Mouse (Mus musculus): ENCODE measurements around the gene Grin2b.
"Not testable (repeated sequence)": the region's sequence is repeated elsewhere in the genome, so short reads cannot be mapped to it uniquely, and the experiment has no call there.

The Grin2b gene

GRCm38 (mm10) chr6:135907137-135907536 lies 266.2 kb downstream of the Grin2b start:
- no peak for DNase-seq (ENCODE audit: low read depth, low spot score)

- no peak for DNase-seq (ENCODE audit: low read depth, low spot score)
Observed at GRCm38 (mm10) chr6:135904391-135904790, 268.9 kb downstream of the Grin2b start.

GRCm38 (mm10) chr6:135900410-135900809 lies 272.9 kb downstream of the Grin2b start:
- no peak for DNase-seq (ENCODE audit: low read depth, low spot score)

GRCm38 (mm10) chr6:135899225-135899624 lies 274.1 kb downstream of the Grin2b start:
- DNase-seq (ENCODE audit: low read depth, low spot score): no peak

- DNase-seq (ENCODE audit: low read depth, low spot score): no peak
Observed at GRCm38 (mm10) chr6:135894793-135895228, 278.5 kb downstream of the Grin2b start.

GRCm38 (mm10) chr6:135882611-135883010 lies 290.7 kb downstream of the Grin2b start:
- DNase-seq (ENCODE audit: low read depth, low spot score): no peak

GRCm38 (mm10) chr6:135876163-135876726 lies 297.1 kb downstream of the Grin2b start:
- no peak for DNase-seq (ENCODE audit: low read depth, low spot score)

GRCm38 (mm10) chr6:135874626-135875025 lies 298.7 kb downstream of the Grin2b start:
- DNase-seq (ENCODE audit: low read depth, low spot score): no peak

- DNase-seq (ENCODE audit: low read depth, low spot score): no peak
Observed at GRCm38 (mm10) chr6:135865832-135866231, 307.5 kb downstream of the Grin2b start.

GRCm38 (mm10) chr6:135863965-135864364 lies 309.3 kb downstream of the Grin2b start:
- DNase-seq (ENCODE audit: low read depth, low spot score): no peak

GRCm38 (mm10) chr6:135859502-135859901 lies 313.8 kb downstream of the Grin2b start:
- no peak for DNase-seq (ENCODE audit: low read depth, low spot score)

GRCm38 (mm10) chr6:135854173-135854591 lies 319.1 kb downstream of the Grin2b start:
- DNase-seq (ENCODE audit: low read depth, low spot score): no peak

- no peak for DNase-seq (ENCODE audit: low read depth, low spot score)
Observed at GRCm38 (mm10) chr6:135843755-135844154, 329.6 kb downstream of the Grin2b start.

- DNase-seq (ENCODE audit: low read depth, low spot score): no peak
Observed at GRCm38 (mm10) chr6:135836353-135836752, 337.0 kb downstream of the Grin2b start.

- DNase-seq (ENCODE audit: low read depth, low spot score): no peak
Observed at GRCm38 (mm10) chr6:135833542-135833941, 339.8 kb downstream of the Grin2b start.

GRCm38 (mm10) chr6:135832041-135832440 lies 341.3 kb downstream of the Grin2b start:
- DNase-seq (ENCODE audit: low read depth, low spot score): no peak

GRCm38 (mm10) chr6:135831032-135831431 lies 342.3 kb downstream of the Grin2b start:
- DNase-seq (ENCODE audit: low read depth, low spot score): no peak

- no peak for DNase-seq (ENCODE audit: low read depth, low spot score)
Observed at GRCm38 (mm10) chr6:135829458-135829857, 343.9 kb downstream of the Grin2b start.

- no peak for DNase-seq (ENCODE audit: low read depth, low spot score)
Observed at GRCm38 (mm10) chr6:135828976-135829375, 344.3 kb downstream of the Grin2b start.

GRCm38 (mm10) chr6:135827942-135828341 lies 345.4 kb downstream of the Grin2b start:
- peak; percentile 4 for DNase-seq (ENCODE audit: low read depth, low spot score)

GRCm38 (mm10) chr6:135827317-135827716 lies 346.0 kb downstream of the Grin2b start:
- DNase-seq (ENCODE audit: low read depth, low spot score): no peak

- not testable (repeated sequence) for DNase-seq (ENCODE audit: low read depth, low spot score)
Observed at GRCm38 (mm10) chr6:135826776-135827175, 346.5 kb downstream of the Grin2b start.

GRCm38 (mm10) chr6:135817391-135817790 lies 355.9 kb downstream of the Grin2b start:
- DNase-seq (ENCODE audit: low read depth, low spot score): no peak

- no peak for DNase-seq (ENCODE audit: low read depth, low spot score)
Observed at GRCm38 (mm10) chr6:135813755-135814154, 359.6 kb downstream of the Grin2b start.
